Mouse (Mus musculus) stomach, postnatal 0 days (tissue): Measurements from ENCODE around the gene Zzef1.

ENCODE experiments used
- CTCF ChIP-seq: IDR thresholded peaks from 2 replicates; pipeline ENCODE4 v1.5.1; 2016; ENCODE audit warnings: antibody characterized with exemption, low read depth, mild to moderate bottlenecking, moderate library complexity
- EP300 ChIP-seq: optimal IDR thresholded peaks from 2 replicates; pipeline ENCODE3; 2016; ENCODE audit warnings: antibody characterized with exemption

DNA sequence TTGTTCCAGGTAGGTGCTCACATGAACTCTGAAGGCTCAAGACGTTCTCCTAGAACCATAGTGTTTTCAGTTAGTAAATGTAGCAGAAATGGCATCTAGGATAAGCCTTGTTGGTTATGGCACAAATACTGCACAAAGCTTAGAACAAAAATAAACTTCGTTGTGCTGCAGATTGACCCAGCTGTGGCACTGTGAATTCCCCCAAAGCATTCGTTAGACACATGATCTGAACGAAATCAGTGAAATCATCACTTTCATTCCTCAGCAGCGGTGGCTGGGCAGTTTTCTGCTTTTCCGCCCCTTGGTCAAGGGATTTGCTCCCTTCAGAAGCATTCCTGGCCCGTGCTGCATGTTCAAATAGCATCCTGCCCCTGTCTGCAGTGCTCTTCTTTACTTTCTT lies 22.0 kb downstream of the Zzef1 start:
- TF ChIP-seq EP300 (no peak), CTCF (no peak)
